Comparison of ENCODE assay signal across 28 mouse cellular contexts in genomic region chr6:85388608-85389007, GRCm38 (mm10). TPM values are rescaled to one million over a fixed set of nuclear protein-coding genes. Genes with fewer than 3 reads are reported as not detected.
DNase-seq lines count a peak whose midpoint lies in the region; ATAC-seq and TF ChIP-seq lines count a peak whose summit lies in the region.
"Had no signal": no experiment of that assay in that cellular context is flagged by ENCODE, and none has a peak within 500 bp of the region (broad histone marks: within the 10 kb centered on the region; RNA-seq: fewer than 3 reads in every experiment).

No protein-coding gene starts in this region.

- H3K4me1 ChIP-seq in liver, embryonic 14.5 days (replicated peaks; ENCODE audit: control insufficient read depth in 2 of 2, insufficient read depth in 2 of 2, low read length in 1 of 2) = peaks cover 0 to 5% of the 10 kb centered on the region in 2 experiments; a peak in 3 of 4 replicates
- no peaks in the 10 kb centered on the region for H3K4me1 ChIP-seq in lung, adult 2 months (ENCODE audit: control insufficient read depth, insufficient read depth, low read length)
- H3K4me1 ChIP-seq: forebrain, embryonic 13.5 days; heart, embryonic 12.5 days had no signal

- no peaks in the 10 kb centered on the region for H3K27me3 ChIP-seq in liver, embryonic 14.5 days (ENCODE audit: control insufficient read depth, insufficient read depth, low read length)
- H3K27me3 ChIP-seq: Patski had no signal

- no peak for TF ChIP-seq CTCF in liver, embryonic 14.5 days (IDR thresholded peaks at IDR 0.05; ENCODE audit: low read depth)
- TF ChIP-seq CTCF in lung, adult 2 months (IDR thresholded peaks at IDR 0.05; ENCODE audit: insufficient read depth, low read length) = no peak

- no peak for TF ChIP-seq POLR2A in lung, adult 2 months (IDR thresholded peaks at IDR 0.05; ENCODE audit: borderline replicate concordance, extremely low read depth, low read depth, low read length)

- H3K9ac ChIP-seq in liver, embryonic 14.5 days (replicated peaks) = no peak overlapping the region
- H3K9ac ChIP-seq: forebrain, embryonic 13.5 days; forebrain, postnatal 0 days; heart, embryonic 12.5 days; hindbrain, embryonic 14.5 days had no signal

- H3K27ac ChIP-seq in liver, embryonic 14.5 days = no peak overlapping the region
- H3K27ac ChIP-seq: embryonic facial prominence, embryonic 10.5 days; forebrain, embryonic 13.5 days; hindbrain, embryonic 10.5 days; hindbrain, embryonic 14.5 days had no signal

- no peaks in the 10 kb centered on the region for H3K9me3 ChIP-seq in liver, embryonic 14.5 days (ENCODE audit: control insufficient read depth, low read length)
- H3K9me3 ChIP-seq: embryonic facial prominence, embryonic 10.5 days; forebrain, embryonic 13.5 days; hindbrain, embryonic 10.5 days had no signal

- peak; percentile 63 for DNase-seq in 416B (ENCODE audit: low read depth)
- peak; percentile 56 for DNase-seq in MEL-GATA-1-ER (ENCODE audit: extremely low read depth, low read depth)
- no peak for DNase-seq in liver, embryonic 14.5 days (ENCODE audit: low read depth in 3 of 3, low spot score in 3 of 3)
- no peak for DNase-seq in lung, adult 2 months
- DNase-seq in kidney, postnatal 25 days = no peak
- no peak for DNase-seq in MN1 (ENCODE audit: low spot score)
- DNase-seq: adrenal gland, postnatal 14 days; cerebellum, adult 11-12 months; cerebellum, adult 9-10 months; cerebellum, postnatal 36 days; forebrain, postnatal 0 days; gastrocnemius, postnatal 14 days had no signal

- WGBS in liver, embryonic 14.5 days (ENCODE audit: insufficient replicate concordance) = 10% methylated on average over 5 of the region's 5 CpGs
- 61% methylated on average over 5 of the region's 5 CpGs for WGBS in lung, adult 2 months

- H3K4me2 ChIP-seq in liver, embryonic 14.5 days (ENCODE audit: low read depth) = no peak overlapping the region
- H3K4me2 ChIP-seq: forebrain, embryonic 13.5 days; heart, embryonic 12.5 days; hindbrain, embryonic 14.5 days had no signal

- peak; percentile 37; the same call in 1 of the 2 replicates for TF ChIP-seq EP300 in liver, embryonic 14.5 days (IDR thresholded peaks at IDR 0.05; ENCODE audit: low read depth)

- 0 out of 4 replicates have a peak overlapping the region, but pooled peaks of 1 of the 2 experiments have one; percentile 21 for H3K4me3 ChIP-seq in liver, embryonic 14.5 days (ENCODE audit: insufficient read depth in 1 of 2, low read depth in 2 of 2, low read length in 2 of 2)
- no peak overlapping the region for H3K4me3 ChIP-seq in lung, adult 2 months (replicated peaks; ENCODE audit: extremely low read depth, low read depth, low read length)
- H3K4me3 ChIP-seq: embryonic facial prominence, embryonic 10.5 days; forebrain, embryonic 13.5 days; heart, embryonic 12.5 days; hindbrain, embryonic 10.5 days had no signal

- peak; percentile 41; the same call in 1 of the 2 replicates for ATAC-seq in liver, embryonic 14.5 days (ENCODE audit: insufficient read depth)
- ATAC-seq in megakaryocyte progenitor cell, adult 5-6 weeks (replicated peaks; ENCODE audit: poor library complexity) = peak; percentile 88
- ATAC-seq: activated CD4-positive, CD25-positive, alpha-beta regulatory T cell, adult 4 months; forebrain, embryonic 13.5 days; forebrain, postnatal 0 days; Patski had no signal

- H3K36me3 ChIP-seq in liver, embryonic 14.5 days (replicated peaks; ENCODE audit: control insufficient read depth, insufficient read depth, low read depth) = no peaks in the 10 kb centered on the region
- H3K36me3 ChIP-seq: embryonic facial prominence, embryonic 10.5 days; heart, embryonic 12.5 days; hindbrain, embryonic 10.5 days had no signal

RNA-seq across cellular contexts. Expression of gene Rab11fip5, which starts 14.2 kb away (rescaled TPM):
- 0.29 and 0.40 TPM in 2 replicates for polyA plus RNA-seq in liver, embryonic 14.5 days (2012; rRNA removed)
- polyA plus RNA-seq in liver, embryonic 14.5 days (2014; fragmentation: Nextera tagmentation; extraction: Ambion mirVana) = 0.33 and 0.61 TPM in 2 replicates
- total RNA-seq in megakaryocyte progenitor cell, adult 5-6 weeks (2015) = 4.2 and 4.4 TPM in 2 replicates
- total RNA-seq in megakaryocyte progenitor cell, adult 5-6 weeks (2017) = 3.1 and 5.5 TPM in 2 replicates
- 20.0 and 24.9 TPM in 2 replicates for polyA plus RNA-seq in lung, adult 2 months (2012; rRNA removed)

RNA-seq across cellular contexts. Expression of gene Noto, which starts 35.1 kb away (rescaled TPM):
- polyA plus RNA-seq in liver, embryonic 14.5 days (2012; rRNA removed) = not detected in 2 replicates
- not detected in 2 replicates for polyA plus RNA-seq in liver, embryonic 14.5 days (2014; fragmentation: Nextera tagmentation; extraction: Ambion mirVana)
- total RNA-seq in megakaryocyte progenitor cell, adult 5-6 weeks (2015) = not detected in 2 replicates
- not detected in 2 replicates for total RNA-seq in megakaryocyte progenitor cell, adult 5-6 weeks (2017)
- 0.16 TPM in 1 of 2 replicates, not detected in the other for polyA plus RNA-seq in lung, adult 2 months (2012; rRNA removed)
- total RNA-seq: adrenal gland, adult 18-20 months; adrenal gland, postnatal 14 days; ES-E14; forebrain, postnatal 0 days; gastrocnemius, adult 18-20 months; gastrocnemius, postnatal 14 days; heart, adult 8-10 months; heart, postnatal 25 days had no signal
- polyA plus RNA-seq: activated CD4-positive, CD25-positive, alpha-beta regulatory T cell, adult 4 months; embryonic facial prominence, embryonic 10.5 days; embryonic facial prominence, embryonic 14.5 days; forebrain, embryonic 13.5 days; forebrain, postnatal 0 days; gonadal fat pad, adult 2 months; heart, embryonic 12.5 days; heart, embryonic 16.5 days; hindbrain, embryonic 10.5 days; hindbrain, embryonic 14.5 days; Patski had no signal

RNA-seq across cellular contexts. Expression of gene Smyd5, which starts 43.2 kb away (rescaled TPM):
- polyA plus RNA-seq in liver, embryonic 14.5 days (2012; rRNA removed) = 14.8 and 16.9 TPM in 2 replicates
- 16.9 and 17.7 TPM in 2 replicates for polyA plus RNA-seq in liver, embryonic 14.5 days (2014; fragmentation: Nextera tagmentation; extraction: Ambion mirVana)
- 39.4 and 42.2 TPM in 2 replicates for total RNA-seq in megakaryocyte progenitor cell, adult 5-6 weeks (2015)
- total RNA-seq in megakaryocyte progenitor cell, adult 5-6 weeks (2017) = 44.1 and 66.0 TPM in 2 replicates
- 15.0 and 21.1 TPM in 2 replicates for polyA plus RNA-seq in lung, adult 2 months (2012; rRNA removed)

RNA-seq across cellular contexts. Expression of gene Sfxn5, which starts 55.4 kb away (rescaled TPM):
- polyA plus RNA-seq in liver, embryonic 14.5 days (2012; rRNA removed) = 0.69 and 0.77 TPM in 2 replicates
- 0.49 and 1.2 TPM in 2 replicates for polyA plus RNA-seq in liver, embryonic 14.5 days (2014; fragmentation: Nextera tagmentation; extraction: Ambion mirVana)
- total RNA-seq in megakaryocyte progenitor cell, adult 5-6 weeks (2015) = 1.1 and 2.7 TPM in 2 replicates
- 1.7 and 2.3 TPM in 2 replicates for total RNA-seq in megakaryocyte progenitor cell, adult 5-6 weeks (2017)
- 8.0 and 8.2 TPM in 2 replicates for polyA plus RNA-seq in lung, adult 2 months (2012; rRNA removed)

Comparison
In these comparisons a context has a peak if more than half of its experiments do, and no peak if none do; other contexts are left out.
1. DNase-seq: peak in 416B (single experiment) and MEL-GATA-1-ER (single experiment); none in liver, embryonic 14.5 days (0 of 3), lung, adult 2 months (single experiment), kidney, postnatal 25 days (0 of 2) and MN1 (single experiment).
2. RNA of gene Rab11fip5, which starts 14.2 kb away (polyA plus RNA-seq): 20.0 to 24.9 TPM in lung, adult 2 months; 0.29 to 0.61 TPM in liver, embryonic 14.5 days; every median in the first group is over 10 times any median in the second.